Mouse (Mus musculus) forebrain, embryonic 10.5 days (tissue): ENCODE measurements around the gene Klk9. TPM values are rescaled to one million over a fixed set of nuclear protein-coding genes. Genes with fewer than 3 reads are reported as not detected.

Experiments used
- polyA plus RNA-seq: library from polyadenylated mRNA; unstranded; fragments of >200 nt; fragmentation: Nextera tagmentation; extraction: Ambion mirVana; gene quantifications from 2 replicates; pipeline ENCODE4 v1.2.1, GENCODE M21; 2016

Klk9 gene
- polyA plus RNA-seq, 1 experiment from 2014 or later, result not detected

Other genes starting within 250 kb of the Klk9 start
- 0.70 and 0.86 TPM in 2 replicates for gene Cd33, start 247.5 kb upstream of the Klk9 start, polyA plus RNA-seq
- gene Zfp658, start 229.6 kb upstream of the Klk9 start, polyA plus RNA-seq, result 4.8 and 5.1 TPM in 2 replicates
- gene Zfp719, start 212.3 kb upstream of the Klk9 start, polyA plus RNA-seq, result 14.6 and 15.3 TPM in 2 replicates
- gene Zfp819, start 184.7 kb upstream of the Klk9 start, polyA plus RNA-seq, result 1.5 and 2.3 TPM in 2 replicates
- not detected in 2 replicates for gene Ceacam18, start 157.2 kb upstream of the Klk9 start, polyA plus RNA-seq
- 0.21 and 0.22 TPM in 2 replicates for gene Siglece, start 131.7 kb upstream of the Klk9 start, polyA plus RNA-seq
- 15.7 and 18.4 TPM in 2 replicates for gene Ctu1, start 119.9 kb upstream of the Klk9 start, polyA plus RNA-seq
- not detected in 2 replicates for gene Klk14, start 101.5 kb upstream of the Klk9 start, polyA plus RNA-seq
- 0.29 and 0.64 TPM in 2 replicates for gene Klk13, start 79.3 kb upstream of the Klk9 start, polyA plus RNA-seq
- gene Klk12, start 23.0 kb upstream of the Klk9 start, polyA plus RNA-seq, result not detected in 2 replicates
- gene Klk11, start 17.3 kb upstream of the Klk9 start, polyA plus RNA-seq, result 0.11 TPM in 1 of 2 replicates, not detected in the other
- gene Klk10, start 10.9 kb upstream of the Klk9 start, polyA plus RNA-seq, result 0.11 and 0.43 TPM in 2 replicates
- gene Klk8, start 5.7 kb downstream of the Klk9 start, polyA plus RNA-seq, result 12.6 and 12.8 TPM in 2 replicates
- not detected in 2 replicates for gene Klk7, start 19.4 kb downstream of the Klk9 start, polyA plus RNA-seq
- not detected in 2 replicates for gene Klk6, start 32.6 kb downstream of the Klk9 start, polyA plus RNA-seq
- 0.19 and 0.30 TPM in 2 replicates for gene Klk5, start 50.1 kb downstream of the Klk9 start, polyA plus RNA-seq
- not detected in 2 replicates for gene Klk4, start 89.3 kb downstream of the Klk9 start, polyA plus RNA-seq
- not detected in 2 replicates for gene Klk15, start 141.8 kb downstream of the Klk9 start, polyA plus RNA-seq
- gene Klk1b8, start 158.8 kb downstream of the Klk9 start, polyA plus RNA-seq, result not detected in 2 replicates
- not detected in 2 replicates for gene Klk1b1, start 174.9 kb downstream of the Klk9 start, polyA plus RNA-seq
- gene Klk1b9, start 184.2 kb downstream of the Klk9 start, polyA plus RNA-seq, result not detected in 2 replicates
- not detected in 2 replicates for gene Klk1b11, start 204.0 kb downstream of the Klk9 start, polyA plus RNA-seq
- not detected in 2 replicates for gene Klk1b26, start 220.3 kb downstream of the Klk9 start, polyA plus RNA-seq